Mouse (Mus musculus) stomach, postnatal 0 days (tissue): Measurements from ENCODE around the gene Sdhaf2. TPM values are rescaled to one million over a fixed set of nuclear protein-coding genes. Genes with fewer than 3 reads are reported as not detected.

Experiments
- ATAC-seq: fragments of 200-750 bp; cut with Nextera tagmentation; 2 replicates; pipeline ENCODE4 v1.8.0; 2017; ENCODE audit not compliant: low FRiP score, low TSS enrichment
- DNase-seq: peaks from one replicate; pipeline ENCODE4 v3.0.0-alpha.2; 2016; ENCODE audit warnings: low spot score
- H3K27ac ChIP-seq: fragments of 300-500 bp; sonication (generic); replicated peaks from 2 replicates; pipeline ENCODE4 v1.5.1; 2014; ENCODE audit warnings: mild to moderate bottlenecking, control low read depth
- H3K27me3 ChIP-seq: fragments of 300-500 bp; sonication (generic); 2 replicates; pipeline ENCODE4 v1.6.1; 2014; ENCODE audit warnings: low read length; ENCODE audit not compliant: control insufficient read depth, insufficient read depth
- H3K36me3 ChIP-seq: fragments of 300-500 bp; sonication (generic); 2 replicates; pipeline ENCODE4 v1.6.1; 2014; ENCODE audit warnings: low read length, mixed read lengths; ENCODE audit not compliant: control insufficient read depth, insufficient read depth
- H3K4me1 ChIP-seq: fragments of 300-500 bp; sonication (generic); replicated peaks from 2 replicates; pipeline ENCODE4 v1.6.1; 2014; ENCODE audit warnings: antibody characterized with exemption; ENCODE audit not compliant: control insufficient read depth, insufficient read depth
- H3K4me2 ChIP-seq: fragments of 300-500 bp; sonication (generic); replicated peaks from 2 replicates; pipeline ENCODE4 v1.6.1; 2014; ENCODE audit warnings: low read depth, mild to moderate bottlenecking, control low read depth, moderate library complexity
- H3K4me3 ChIP-seq: fragments of 300-500 bp; sonication (generic); 2 replicates; pipeline ENCODE4 v1.5.1; 2014; ENCODE audit warnings: low read depth, low read length, control low read depth
- H3K9ac ChIP-seq: fragments of 300-500 bp; sonication (generic); 2 replicates; pipeline ENCODE4 v1.6.1; 2014; ENCODE audit warnings: mild to moderate bottlenecking, low read length, control low read depth, mixed read lengths
- H3K9me3 ChIP-seq: fragments of 300-500 bp; sonication (generic); 2 replicates; pipeline ENCODE4 v1.6.1; 2016; ENCODE audit warnings: low read length; ENCODE audit not compliant: control insufficient read depth
- CTCF ChIP-seq: IDR thresholded peaks from 2 replicates; pipeline ENCODE4 v1.5.1; 2016; ENCODE audit warnings: antibody characterized with exemption, low read depth, mild to moderate bottlenecking, moderate library complexity
- EP300 ChIP-seq: optimal IDR thresholded peaks from 2 replicates; pipeline ENCODE3; 2016; ENCODE audit warnings: antibody characterized with exemption
- WGBS: fragments of 180-500 bp; shearing (Covaris S2); extraction: QIAGEN DNeasy Blood & Tissue Kit; methylation state at CpG from one replicate; pipeline ENCODE4 v1.1.7; 2014; 5-methylcytosine and 5-hydroxymethylcytosine counted together
- polyA plus RNA-seq: library from polyadenylated mRNA; unstranded; fragments of >200 nt; fragmentation: Nextera tagmentation; extraction: Ambion mirVana; gene quantifications from 2 replicates; pipeline ENCODE4 v1.2.1, GENCODE M21; 2015

Sdhaf2 gene
- polyA plus RNA-seq, 1 experiment from 2014 or later, result 37.4 TPM

GRCm38 (mm10) chr19:10486264-10486738 is 39.6 kb downstream of the Sdhaf2 start:
- H3K4me2 ChIP-seq, result no peak overlapping the region
- H3K4me3 ChIP-seq, result no peak overlapping the region
- no peak overlapping the region for H3K27ac ChIP-seq
- H3K36me3 ChIP-seq, result no peaks in the 10 kb centered on the region
- ATAC-seq (peak; percentile 76), DNase-seq (peak; percentile 61)
- no peak overlapping the region for H3K9ac ChIP-seq
- no peaks in the 10 kb centered on the region for H3K9me3 ChIP-seq
- H3K27me3 ChIP-seq, result no peaks in the 10 kb centered on the region
- TF ChIP-seq EP300 (no peak), CTCF (peak; percentile 96)
- 19% methylated on average over 9 of the region's 9 CpGs for WGBS
- H3K4me1 ChIP-seq, result no peaks in the 10 kb centered on the region

GRCm38 (mm10) chr19:10482703-10483102 is 43.2 kb downstream of the Sdhaf2 start, which contains the start of gene Ppp1r32:
Gene Ppp1r32, minus strand, starts transcription at chr19:10482928.
- Histone ChIP-seq H3K9ac (no peak within 1 kb of the TSS), H3K27ac (no peak within 1 kb of the TSS)
- ATAC-seq, result peak; percentile 55

GRCm38 (mm10) chr19:10479541-10479940 is 46.4 kb downstream of the Sdhaf2 start:
- TF ChIP-seq CTCF (no peak), EP300 (no peak)
- no peak overlapping the region for H3K4me3 ChIP-seq
- no peak overlapping the region for H3K27ac ChIP-seq
- no peak for ATAC-seq
- WGBS, result 51% methylated on average over 4 of the region's 4 CpGs
- no peaks in the 10 kb centered on the region for H3K27me3 ChIP-seq
- no peak for DNase-seq
- H3K4me2 ChIP-seq, result no peak overlapping the region
- no peak overlapping the region for H3K9ac ChIP-seq
- no peaks in the 10 kb centered on the region for H3K4me1 ChIP-seq
- H3K36me3 ChIP-seq, result no peaks in the 10 kb centered on the region
- no peaks in the 10 kb centered on the region for H3K9me3 ChIP-seq

More at GRCm38 (mm10) chr19:10482703-10483102, 43.2 kb downstream of the Sdhaf2 start, which contains the start of gene Ppp1r32:
- Histone ChIP-seq H3K4me2 (no peak within 1 kb of the TSS), H3K4me3 (no peak within 1 kb of the TSS), H3K27me3 (no peaks in the 10 kb centered on the region), H3K9me3 (no peaks in the 10 kb centered on the region), H3K4me1 (no peaks in the 10 kb centered on the region), H3K36me3 (no peaks in the 10 kb centered on the region)
- TF ChIP-seq EP300, result no peak
- TF ChIP-seq CTCF, result no peak
- WGBS, result 34% methylated on average over 6 of the region's 6 CpGs
- peak; percentile 23 for DNase-seq

- 27% methylated on average over 6 of the region's 6 CpGs for WGBS
- no peak for DNase-seq
- no peak for ATAC-seq
- Histone ChIP-seq H3K36me3 (no peaks in the 10 kb centered on the region), H3K27ac (no peak overlapping the region), H3K4me2 (no peak overlapping the region), H3K4me3 (no peak overlapping the region), H3K4me1 (no peaks in the 10 kb centered on the region), H3K27me3 (no peaks in the 10 kb centered on the region), H3K9me3 (no peaks in the 10 kb centered on the region), H3K9ac (no peak overlapping the region)
- TF ChIP-seq EP300 (no peak), CTCF (no peak)
These were observed 52.2 kb downstream of the Sdhaf2 start for GRCm38 (mm10) chr19:10473779-10474178.

- no peaks in the 10 kb centered on the region for H3K4me1 ChIP-seq
- no peak overlapping the region for H3K27ac ChIP-seq
- ATAC-seq, result no peak
These were observed 53.0 kb downstream of the Sdhaf2 start for GRCm38 (mm10) chr19:10472958-10473357.

GRCm38 (mm10) chr19:10469171-10469658 is 56.7 kb downstream of the Sdhaf2 start:
- H3K4me1 ChIP-seq, result no peaks in the 10 kb centered on the region
- no peak overlapping the region for H3K27ac ChIP-seq
- no peaks in the 10 kb centered on the region for H3K27me3 ChIP-seq
- no peak overlapping the region for H3K4me2 ChIP-seq
- H3K4me3 ChIP-seq, result no peak overlapping the region
- H3K9ac ChIP-seq, result no peak overlapping the region
- TF ChIP-seq EP300 (no peak), CTCF (no peak)
- H3K36me3 ChIP-seq, result no peaks in the 10 kb centered on the region
- H3K9me3 ChIP-seq, result no peaks in the 10 kb centered on the region
- WGBS, result 24% methylated on average over 8 of the region's 8 CpGs
- DNase-seq, result peak; percentile 17
- ATAC-seq, result peak; percentile 57; the same call in 1 of the 2 replicates

More at GRCm38 (mm10) chr19:10472958-10473357, 53.0 kb downstream of the Sdhaf2 start:
- Histone ChIP-seq H3K9me3 (no peaks in the 10 kb centered on the region), H3K27me3 (no peaks in the 10 kb centered on the region), H3K4me3 (no peak overlapping the region), H3K9ac (no peak overlapping the region), H3K36me3 (no peaks in the 10 kb centered on the region), H3K4me2 (no peak overlapping the region)
- 70% methylated on average over 3 of the region's 3 CpGs for WGBS
- no peak for TF ChIP-seq EP300
- no peak for TF ChIP-seq CTCF
- DNase-seq, result no peak
